Mouse (Mus musculus) C2C12 (cell line): ENCODE measurements around the gene Slc5a3.

Experiments
- CTCF ChIP-seq: IDR thresholded peaks from one replicate; pipeline ENCODE4 v1.5.1; 2011; ENCODE audit not compliant: control insufficient read depth, insufficient read depth, insufficient read length
- MYOD1 ChIP-seq: IDR thresholded peaks from one replicate; pipeline ENCODE4 v1.6.1; 2011; ENCODE audit warnings: low read depth; ENCODE audit not compliant: control insufficient read depth, insufficient read length
- USF1 ChIP-seq: IDR thresholded peaks from one replicate; pipeline ENCODE4 v1.6.1; 2011; ENCODE audit warnings: low read depth, mild to moderate bottlenecking, control low read depth, moderate library complexity

GRCm38 (mm10) chr16:92016792-92017191 is 41.3 kb upstream of the Slc5a3 start:
- TF ChIP-seq USF1: no peak
- TF ChIP-seq CTCF: no peak
- TF ChIP-seq MYOD1: no peak
